ENCODE assay signal across 15 mouse cellular contexts in genomic region chr1:171975831-171976230, GRCm38 (mm10). TPM values are rescaled to one million over a fixed set of nuclear protein-coding genes. Genes with fewer than 3 reads are reported as not detected.
"Had no signal": no experiment of that assay in that cellular context is flagged by ENCODE, and none has a peak within 500 bp of the region (broad histone marks: within the 10 kb centered on the region; RNA-seq: fewer than 3 reads in every experiment).

No protein-coding gene starts in this region.

- ATAC-seq: liver, embryonic 12.5 days; midbrain, embryonic 13.5 days; midbrain, embryonic 16.5 days had no signal

- DNase-seq: kidney, postnatal 25 days; layer of hippocampus, adult 9-11 months; liver; lung, adult 18-20 months; lung, postnatal 10 days; lung, postnatal 36 days; thymus, postnatal 25 days had no signal

RNA-seq across cellular contexts. Expression of gene Slamf6, which starts 58.5 kb away (rescaled TPM):
- total RNA-seq: layer of hippocampus, adult 2 months; layer of hippocampus, postnatal 25 days had no signal
- polyA plus RNA-seq: limb, embryonic 10.5 days; midbrain, embryonic 10.5 days; midbrain, embryonic 13.5 days; midbrain, embryonic 16.5 days; neural tube, embryonic 14.5 days had no signal
